Mouse (Mus musculus): ENCODE measurements around the gene Tex48. TPM values are rescaled to one million over a fixed set of nuclear protein-coding genes. Genes with fewer than 3 reads are reported as not detected.

The Tex48 gene
- polyA plus RNA-seq, 1 experiment from 2014 or later: not detected

DNA sequence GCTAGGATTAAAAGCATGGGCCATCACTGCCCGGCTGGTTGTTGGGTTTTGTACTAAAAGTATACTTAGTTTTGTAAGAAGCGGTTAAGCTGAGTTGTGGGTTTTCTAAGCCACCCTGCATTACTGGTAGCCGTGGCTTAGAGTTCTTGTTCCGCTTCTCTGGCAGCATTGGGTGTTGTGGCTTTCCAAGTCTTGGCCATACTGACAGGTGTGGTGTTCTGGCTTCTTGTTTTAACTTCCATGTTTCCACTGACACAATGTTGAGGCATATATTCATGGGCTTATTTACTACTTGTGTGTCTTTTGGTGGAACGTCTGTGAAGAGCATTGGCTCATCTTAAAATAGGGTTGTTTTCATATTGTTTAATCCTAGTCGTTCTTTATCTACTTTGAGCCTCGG, 32.2 kb downstream of the Tex48 start:
- 88% methylated on average over 7 of the region's 7 CpGs for WGBS
- Histone ChIP-seq H3K27ac (no peak overlapping the region), H3K4me3 (no peak overlapping the region), H3K36me3 (no peaks in the 10 kb centered on the region), H3K27me3 (no peaks in the 10 kb centered on the region), H3K9ac (no peak overlapping the region), H3K9me3 (no peaks in the 10 kb centered on the region), H3K4me2 (no peak overlapping the region), H3K4me1 (replicated peaks) (no peaks in the 10 kb centered on the region)
- no peak for ATAC-seq (ENCODE audit: low FRiP score)

GRCm38 (mm10) chr4:63586240-63586639, 36.0 kb downstream of the Tex48 start:
- Histone ChIP-seq H3K4me3 (no peak overlapping the region), H3K36me3 (no peaks in the 10 kb centered on the region), H3K4me2 (no peak overlapping the region), H3K9me3 (no peaks in the 10 kb centered on the region), H3K27me3 (no peaks in the 10 kb centered on the region), H3K4me1 (replicated peaks) (no peaks in the 10 kb centered on the region), H3K9ac (no peak overlapping the region), H3K27ac (no peak overlapping the region)
- 73% methylated on average over 2 of the region's 2 CpGs for WGBS
- no peak for ATAC-seq (ENCODE audit: low FRiP score)

DNA sequence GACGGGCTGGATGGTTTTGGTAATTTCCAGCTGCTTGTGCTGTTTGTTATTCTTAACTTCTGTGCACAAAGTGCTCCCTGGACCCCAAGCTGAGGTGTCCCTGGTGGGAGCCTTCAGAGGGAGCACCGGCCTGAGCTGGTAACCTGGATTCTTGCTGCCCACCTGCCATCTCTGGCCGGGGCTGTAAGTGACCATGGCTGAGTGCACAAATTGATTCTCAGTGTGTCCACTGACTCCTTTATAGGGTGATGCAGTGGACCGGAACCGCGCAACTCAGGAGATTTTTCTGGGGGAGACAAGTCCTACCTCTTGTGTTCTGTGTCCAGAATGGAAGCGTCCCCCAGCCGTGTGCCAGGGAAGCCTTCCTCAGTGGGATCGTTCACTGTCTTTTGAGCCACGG, 37.0 kb downstream of the Tex48 start:
- H3K4me1 ChIP-seq (replicated peaks): peaks cover 2% of the 10 kb centered on the region
- no peak overlapping the region for H3K9ac ChIP-seq
- WGBS: 84% methylated on average over 10 of the region's 10 CpGs
- no peaks in the 10 kb centered on the region for H3K27me3 ChIP-seq
- no peaks in the 10 kb centered on the region for H3K9me3 ChIP-seq
- H3K36me3 ChIP-seq: no peaks in the 10 kb centered on the region
- H3K27ac ChIP-seq: no peak overlapping the region
- ATAC-seq (ENCODE audit: low FRiP score): no peak
- no peak overlapping the region for H3K4me2 ChIP-seq
- H3K4me3 ChIP-seq: no peak overlapping the region

- Histone ChIP-seq H3K9me3 (no peaks in the 10 kb centered on the region), H3K27me3 (no peaks in the 10 kb centered on the region), H3K27ac (no peak overlapping the region), H3K9ac (no peak overlapping the region), H3K36me3 (peaks cover 3% of the 10 kb centered on the region), H3K4me3 (no peak overlapping the region), H3K4me2 (no peak overlapping the region), H3K4me1 (replicated peaks) (peaks cover 9% of the 10 kb centered on the region)
- 78% methylated on average over 5 of the region's 5 CpGs for WGBS
- no peak for ATAC-seq (ENCODE audit: low FRiP score)
These were observed 39.6 kb downstream of the Tex48 start for GRCm38 (mm10) chr4:63582580-63582979.

DNA sequence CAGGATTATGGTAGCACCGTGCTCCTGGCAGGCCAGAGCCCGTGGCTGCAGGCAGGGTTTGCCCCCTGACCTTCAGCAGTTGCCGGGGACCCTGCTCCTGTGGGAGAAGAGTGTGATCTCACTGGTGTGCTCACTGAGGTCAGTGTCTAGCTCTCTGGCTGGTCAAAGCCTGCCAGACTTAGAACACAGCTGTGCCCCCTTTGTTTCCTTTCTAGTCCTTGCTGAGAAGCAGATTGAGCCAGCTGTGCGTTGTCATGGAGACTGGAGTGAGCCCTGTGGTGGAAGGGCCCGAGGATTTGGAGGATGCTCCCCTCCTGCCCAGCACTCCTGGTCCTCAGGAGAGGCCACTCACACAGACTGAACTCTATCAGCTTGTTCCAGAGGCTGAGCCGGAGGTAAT, 42.1 kb downstream of the Tex48 start:
- ATAC-seq (ENCODE audit: low FRiP score): peak; percentile 76
- Histone ChIP-seq H3K27ac (peak overlapping the region; percentile 67), H3K4me1 (replicated peaks) (peaks cover 9% of the 10 kb centered on the region), H3K4me3 (no peak overlapping the region), H3K4me2 (no peak overlapping the region), H3K9ac (no peak overlapping the region), H3K36me3 (peaks cover 5% of the 10 kb centered on the region), H3K9me3 (peaks cover 3% of the 10 kb centered on the region; the same call in 1 of the 2 replicates), H3K27me3 (no peaks in the 10 kb centered on the region)
- WGBS: 21% methylated on average over 6 of the region's 6 CpGs

DNA sequence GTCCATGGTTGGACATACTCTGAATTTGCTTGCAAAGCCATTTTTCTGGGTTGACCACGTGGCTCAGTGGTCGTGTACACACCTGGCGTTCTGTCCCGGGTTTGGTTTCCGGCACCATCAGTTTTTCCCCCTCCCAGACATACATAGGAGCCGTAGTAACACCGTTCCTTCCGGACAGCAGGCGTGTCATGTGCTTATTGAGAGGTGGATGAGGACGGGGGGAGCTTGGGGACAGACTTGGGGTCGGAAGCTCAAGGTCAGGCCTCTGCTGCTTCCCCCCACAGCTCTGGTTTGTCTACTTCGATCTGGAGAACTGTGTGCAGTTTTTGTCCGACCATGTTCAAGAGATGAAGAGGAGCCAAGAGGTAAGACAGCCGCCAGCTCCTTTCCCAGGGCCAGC, 42.6 kb downstream of the Tex48 start:
- Histone ChIP-seq H3K4me1 (replicated peaks) (peaks cover 9% of the 10 kb centered on the region), H3K4me3 (no peak overlapping the region), H3K36me3 (peaks cover 5% of the 10 kb centered on the region), H3K4me2 (no peak overlapping the region), H3K27me3 (no peaks in the 10 kb centered on the region), H3K9me3 (peaks cover 3% of the 10 kb centered on the region; the same call in 1 of the 2 replicates), H3K9ac (no peak overlapping the region), H3K27ac (peak overlapping the region; percentile 67)
- 80% methylated on average over 14 of the region's 14 CpGs for WGBS
- peak; percentile 39; the same call in 1 of the 2 replicates for ATAC-seq (ENCODE audit: low FRiP score)

DNA sequence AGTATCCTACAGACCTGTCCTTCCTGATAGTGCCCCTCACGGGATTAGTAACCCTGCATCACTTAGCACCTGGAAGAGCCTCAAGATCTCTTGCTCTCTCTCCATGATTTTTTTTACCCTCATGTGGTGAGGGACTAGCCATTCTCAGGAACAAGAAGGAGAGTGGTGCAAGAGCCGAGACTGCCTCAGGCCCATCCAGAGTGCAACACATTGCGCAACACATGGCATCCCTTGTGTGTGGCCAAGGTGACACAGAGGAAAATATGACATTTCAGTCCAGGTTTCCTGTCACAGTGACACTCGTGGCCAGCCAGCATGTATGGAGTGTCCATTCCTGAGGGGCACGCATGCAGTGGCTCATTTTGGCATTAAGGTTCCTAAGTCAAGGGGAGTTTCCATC, 49.6 kb downstream of the Tex48 start:
- H3K9me3 ChIP-seq: peaks cover 3% of the 10 kb centered on the region; the same call in 1 of the 2 replicates
- WGBS: 95% methylated on average over 5 of the region's 5 CpGs

DNA sequence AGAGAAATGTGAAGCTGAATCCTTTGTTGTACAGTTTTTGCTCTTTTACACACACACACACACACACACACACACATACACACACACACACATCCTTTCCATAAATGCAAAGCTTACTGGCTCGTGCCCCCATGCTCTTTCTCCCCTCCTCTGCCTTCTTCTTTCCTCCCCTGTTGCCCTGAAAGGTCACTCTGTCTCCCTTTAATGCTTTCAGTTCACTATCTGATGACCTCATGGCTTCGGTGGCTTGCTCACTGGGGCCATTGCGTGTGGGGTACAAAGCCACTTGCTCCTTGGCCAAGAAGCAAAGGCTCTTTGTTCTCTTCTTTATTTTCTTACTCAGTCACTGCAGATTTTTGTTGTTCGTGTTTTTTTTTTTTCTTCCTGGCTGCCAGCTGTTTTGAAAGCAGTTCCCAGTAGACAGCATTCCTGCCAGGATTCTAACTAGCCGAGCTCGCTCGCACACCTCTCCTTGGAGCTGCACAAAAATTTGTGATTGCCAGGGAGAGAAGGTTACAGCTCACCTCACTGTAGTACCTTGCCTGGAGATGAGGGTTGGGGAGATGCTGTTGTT, 51.9 kb downstream of the Tex48 start:
- ATAC-seq (ENCODE audit: low FRiP score): no peak
- Histone ChIP-seq H3K27ac (no peak overlapping the region; the same call in 1 of the 2 replicates), H3K4me3 (no peak overlapping the region), H3K9ac (no peak overlapping the region), H3K36me3 (no peaks in the 10 kb centered on the region), H3K9me3 (no peaks in the 10 kb centered on the region), H3K4me2 (no peak overlapping the region), H3K27me3 (no peaks in the 10 kb centered on the region), H3K4me1 (replicated peaks) (peaks cover 14% of the 10 kb centered on the region)
- 15% methylated on average over 7 of the region's 7 CpGs for WGBS

More for the DNA sequence above, 49.6 kb downstream of the Tex48 start:
- peaks cover 14% of the 10 kb centered on the region for H3K4me1 ChIP-seq (replicated peaks)
- ATAC-seq (ENCODE audit: low FRiP score): no peak
- no peak overlapping the region for H3K4me3 ChIP-seq
- peaks cover 2% of the 10 kb centered on the region for H3K36me3 ChIP-seq
- no peak overlapping the region for H3K4me2 ChIP-seq
- H3K9ac ChIP-seq: no peak overlapping the region
- no peaks in the 10 kb centered on the region for H3K27me3 ChIP-seq
- no peak overlapping the region for H3K27ac ChIP-seq

- Histone ChIP-seq H3K4me2 (no peak overlapping the region), H3K27me3 (no peaks in the 10 kb centered on the region), H3K27ac (no peak overlapping the region), H3K4me3 (no peak overlapping the region), H3K9me3 (no peaks in the 10 kb centered on the region), H3K36me3 (no peaks in the 10 kb centered on the region), H3K4me1 (replicated peaks) (peaks cover 14% of the 10 kb centered on the region), H3K9ac (no peak overlapping the region)
- WGBS: 89% methylated on average over 8 of the region's 8 CpGs
- ATAC-seq (ENCODE audit: low FRiP score): no peak
These were observed 52.9 kb downstream of the Tex48 start for GRCm38 (mm10) chr4:63569322-63569721.

DNA sequence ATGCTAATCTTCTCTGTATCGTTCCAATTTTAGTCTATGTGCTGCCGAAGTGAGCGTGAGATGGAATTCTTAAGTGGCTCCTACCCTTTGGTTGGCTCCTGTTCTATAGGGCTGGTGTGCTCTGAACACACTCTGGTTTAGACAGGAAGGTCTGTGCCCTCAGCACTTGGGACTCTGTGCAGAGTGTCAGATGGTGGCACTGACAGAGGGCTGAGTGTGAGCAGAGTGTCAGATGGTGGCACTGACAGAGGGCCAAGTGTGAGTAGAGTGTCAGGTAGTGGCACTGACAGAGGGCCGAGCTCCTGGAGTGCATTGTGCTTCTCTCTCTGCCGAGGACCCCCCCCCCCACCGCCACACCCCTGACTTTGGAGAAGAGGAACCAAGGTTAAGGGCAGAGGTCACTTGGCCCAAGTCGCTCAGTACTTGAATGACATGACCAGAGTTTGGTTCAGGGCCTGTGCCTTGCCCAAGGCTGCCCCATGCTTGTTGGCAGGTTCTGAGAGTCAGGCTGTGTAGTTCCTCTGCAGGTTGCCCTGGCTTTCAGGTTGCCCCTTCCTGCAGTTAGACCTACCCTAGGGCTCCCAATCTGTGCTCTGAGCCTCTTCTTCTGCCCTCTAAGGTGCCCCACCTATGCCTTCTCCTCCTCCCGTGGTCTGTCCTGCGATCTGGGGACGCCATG, 54.4 kb downstream of the Tex48 start:
- Histone ChIP-seq H3K4me2 (no peak overlapping the region), H3K4me3 (no peak overlapping the region), H3K36me3 (no peaks in the 10 kb centered on the region), H3K27me3 (no peaks in the 10 kb centered on the region), H3K4me1 (replicated peaks) (peaks cover 14% of the 10 kb centered on the region), H3K27ac (no peak overlapping the region), H3K9me3 (no peaks in the 10 kb centered on the region), H3K9ac (no peak overlapping the region)
- no peak for ATAC-seq (ENCODE audit: low FRiP score)
- WGBS: 93% methylated on average over 9 of the region's 10 CpGs

DNA sequence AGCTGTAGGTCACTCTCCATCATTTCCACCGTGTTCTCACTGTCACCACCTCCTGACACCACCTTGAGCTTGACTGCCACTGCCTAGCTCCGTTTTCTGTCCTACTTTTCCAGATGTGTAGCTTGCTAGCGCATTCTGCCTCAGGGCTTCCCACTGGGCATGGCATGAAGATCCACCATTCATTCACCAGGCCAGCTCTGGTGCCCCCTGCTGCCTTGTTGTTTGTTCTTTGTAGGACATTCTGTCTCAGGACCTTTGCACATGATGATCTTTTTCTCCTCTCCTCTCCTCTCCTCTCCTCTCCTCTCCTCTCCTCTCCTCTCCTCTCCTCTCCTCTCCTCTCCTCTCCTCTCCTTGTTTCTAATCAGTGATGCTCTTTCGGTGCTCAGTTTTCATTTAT, 59.5 kb downstream of the Tex48 start:
- Histone ChIP-seq H3K27ac (no peak overlapping the region), H3K4me2 (no peak overlapping the region), H3K4me3 (no peak overlapping the region), H3K36me3 (no peaks in the 10 kb centered on the region), H3K4me1 (replicated peaks) (peaks cover 18% of the 10 kb centered on the region), H3K27me3 (peaks cover 10% of the 10 kb centered on the region), H3K9me3 (no peaks in the 10 kb centered on the region), H3K9ac (no peak overlapping the region)
- WGBS: 85% methylated on average over 4 of the region's 4 CpGs
- no peak for ATAC-seq (ENCODE audit: low FRiP score)

DNA sequence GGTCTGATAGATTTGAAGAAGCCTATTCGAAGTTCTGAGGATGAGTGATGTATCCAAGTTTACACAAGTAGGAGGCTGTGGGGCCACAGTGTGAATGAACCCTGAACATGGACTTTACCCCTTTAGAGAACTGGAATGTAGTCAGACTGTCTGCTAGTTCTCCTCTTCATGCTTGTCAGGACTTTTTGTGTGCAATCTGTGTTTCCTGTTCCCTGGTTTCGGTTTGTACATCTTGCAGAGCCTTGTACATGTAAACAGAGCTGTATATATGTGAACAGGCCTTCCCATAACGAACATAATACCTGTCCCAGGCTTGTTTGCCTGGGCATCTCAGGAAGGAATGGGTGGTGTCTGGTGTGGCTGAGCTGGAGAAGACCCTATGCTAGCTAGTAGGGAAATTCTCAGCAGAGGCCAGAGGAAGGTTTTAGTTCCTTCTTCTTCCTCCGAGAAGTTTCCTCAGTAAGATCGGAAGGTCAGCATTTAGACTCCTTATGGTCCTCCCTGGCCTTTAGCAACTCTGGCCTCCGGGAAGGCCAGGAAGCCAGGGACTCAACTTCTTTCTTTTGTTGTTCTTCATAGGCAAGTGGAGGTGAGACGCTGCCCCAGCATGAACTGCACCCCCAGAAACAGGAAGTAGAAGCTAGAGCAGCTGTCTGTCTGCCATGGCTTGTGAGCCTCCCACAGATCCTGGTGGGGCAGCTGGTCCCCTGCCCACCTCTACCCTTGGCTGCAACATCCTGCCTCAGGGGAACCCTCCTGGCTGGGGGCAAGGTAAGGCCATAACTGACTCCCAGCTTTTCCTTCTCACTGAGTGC, 60.2 kb downstream of the Tex48 start:
- Histone ChIP-seq H3K36me3 (no peaks in the 10 kb centered on the region), H3K27me3 (peaks cover 17% of the 10 kb centered on the region), H3K9ac (no peak overlapping the region), H3K4me2 (no peak overlapping the region), H3K4me3 (no peak overlapping the region), H3K4me1 (replicated peaks) (peaks cover 24% of the 10 kb centered on the region), H3K9me3 (no peaks in the 10 kb centered on the region), H3K27ac (no peak overlapping the region)
- 78% methylated on average over 7 of the region's 7 CpGs for WGBS
- no peak for ATAC-seq (ENCODE audit: low FRiP score)
